Mouse (Mus musculus): ENCODE results near the gene Zfp664. TPM values are rescaled to one million over a fixed set of nuclear protein-coding genes. Genes with fewer than 3 reads are reported as not detected.

The Zfp664 gene
- 54.2 and 56.0 TPM in 2 replicates for polyA plus RNA-seq (2015; fragmentation: Nextera tagmentation; extraction: Ambion mirVana)

- peak; percentile 97 for ATAC-seq (replicated peaks; ENCODE audit: extremely low read depth, insufficient read depth, low FRiP score)
These were observed at the start of gene Zfp664, which contains the start of gene Ccdc92 for GRCm38 (mm10) chr5:124862013-124862866. Zfp664 (plus strand) TSS chr5:124862691. Ccdc92 (minus strand) TSS chr5:124862424.

DNA sequence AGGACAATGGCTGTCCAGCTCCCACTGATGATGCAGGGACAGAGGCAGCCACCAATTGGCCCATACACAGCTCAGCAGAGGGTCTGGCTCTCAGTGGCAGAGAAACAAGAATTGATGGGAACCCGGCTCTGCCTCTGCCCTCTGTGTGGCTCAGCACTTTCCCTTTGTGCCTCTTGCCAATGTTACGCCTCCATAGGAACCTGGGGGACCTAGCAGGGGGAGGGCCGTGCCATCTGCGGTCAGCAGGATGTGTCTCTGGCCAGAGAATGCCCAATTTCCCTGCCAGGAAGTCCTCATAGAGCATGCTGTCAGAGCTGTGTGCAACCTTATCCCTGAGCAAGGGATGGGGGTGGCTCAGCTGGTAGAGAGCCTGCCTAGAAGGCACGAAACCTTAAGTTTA is 47.7 kb upstream of the Zfp664 start:
- Histone ChIP-seq H3K4me2 (ENCODE audit: low read depth, low read length) (no peak overlapping the region), H3K9ac (ENCODE audit: low read length) (no peak overlapping the region), H3K9me3 (replicated peaks; ENCODE audit: control insufficient read depth, low read length) (peaks cover 5% of the 10 kb centered on the region; the same call in 1 of the 2 replicates), H3K27me3 (ENCODE audit: control insufficient read depth, insufficient read depth, low read length) (no peaks in the 10 kb centered on the region; the same call in 1 of the 2 replicates), H3K27ac (ENCODE audit: low read length) (no peak overlapping the region), H3K4me1 (ENCODE audit: control insufficient read depth, insufficient read depth, low read length) (no peaks in the 10 kb centered on the region), H3K36me3 (ENCODE audit: control insufficient read depth, insufficient read depth) (no peaks in the 10 kb centered on the region), H3K4me3 (ENCODE audit: low read length) (no peak overlapping the region)
- 54% methylated on average over 5 of the region's 5 CpGs for WGBS
- ATAC-seq (replicated peaks; ENCODE audit: extremely low read depth, insufficient read depth, low FRiP score), result no peak

More at GRCm38 (mm10) chr5:124862013-124862866, at the start of gene Zfp664, which contains the start of gene Ccdc92:
- Histone ChIP-seq H3K27ac (ENCODE audit: low read length) (peak within 1 kb of the TSS; percentile 87), H3K36me3 (ENCODE audit: control insufficient read depth, insufficient read depth) (no peaks in the 10 kb centered on the region), H3K4me3 (ENCODE audit: low read length) (peak within 1 kb of the TSS; percentile 98), H3K9me3 (replicated peaks; ENCODE audit: control insufficient read depth, low read length) (no peaks in the 10 kb centered on the region), H3K4me2 (ENCODE audit: low read depth, low read length) (peak within 1 kb of the TSS; percentile 94), H3K4me1 (ENCODE audit: control insufficient read depth, insufficient read depth, low read length) (peaks cover 15% of the 10 kb centered on the region), H3K9ac (ENCODE audit: low read length) (peak within 1 kb of the TSS; percentile 96), H3K27me3 (ENCODE audit: control insufficient read depth, insufficient read depth, low read length) (peaks cover 32% of the 10 kb centered on the region)
- under 1% methylated on average over 92 of the region's 103 CpGs for WGBS

- Histone ChIP-seq H3K27me3 (ENCODE audit: control insufficient read depth, insufficient read depth, low read length) (peaks cover 4% of the 10 kb centered on the region; the same call in 1 of the 2 replicates), H3K9ac (ENCODE audit: low read length) (no peak overlapping the region), H3K27ac (ENCODE audit: low read length) (no peak overlapping the region), H3K4me3 (ENCODE audit: low read length) (no peak overlapping the region), H3K4me1 (ENCODE audit: control insufficient read depth, insufficient read depth, low read length) (no peaks in the 10 kb centered on the region), H3K4me2 (ENCODE audit: low read depth, low read length) (no peak overlapping the region), H3K9me3 (replicated peaks; ENCODE audit: control insufficient read depth, low read length) (peaks cover 5% of the 10 kb centered on the region; the same call in 1 of the 2 replicates), H3K36me3 (ENCODE audit: control insufficient read depth, insufficient read depth) (no peaks in the 10 kb centered on the region)
- ATAC-seq (replicated peaks; ENCODE audit: extremely low read depth, insufficient read depth, low FRiP score), result no peak
- WGBS, result 69% methylated on average over 15 of the region's 15 CpGs
These were observed 45.4 kb upstream of the Zfp664 start for GRCm38 (mm10) chr5:124817050-124817449.

DNA sequence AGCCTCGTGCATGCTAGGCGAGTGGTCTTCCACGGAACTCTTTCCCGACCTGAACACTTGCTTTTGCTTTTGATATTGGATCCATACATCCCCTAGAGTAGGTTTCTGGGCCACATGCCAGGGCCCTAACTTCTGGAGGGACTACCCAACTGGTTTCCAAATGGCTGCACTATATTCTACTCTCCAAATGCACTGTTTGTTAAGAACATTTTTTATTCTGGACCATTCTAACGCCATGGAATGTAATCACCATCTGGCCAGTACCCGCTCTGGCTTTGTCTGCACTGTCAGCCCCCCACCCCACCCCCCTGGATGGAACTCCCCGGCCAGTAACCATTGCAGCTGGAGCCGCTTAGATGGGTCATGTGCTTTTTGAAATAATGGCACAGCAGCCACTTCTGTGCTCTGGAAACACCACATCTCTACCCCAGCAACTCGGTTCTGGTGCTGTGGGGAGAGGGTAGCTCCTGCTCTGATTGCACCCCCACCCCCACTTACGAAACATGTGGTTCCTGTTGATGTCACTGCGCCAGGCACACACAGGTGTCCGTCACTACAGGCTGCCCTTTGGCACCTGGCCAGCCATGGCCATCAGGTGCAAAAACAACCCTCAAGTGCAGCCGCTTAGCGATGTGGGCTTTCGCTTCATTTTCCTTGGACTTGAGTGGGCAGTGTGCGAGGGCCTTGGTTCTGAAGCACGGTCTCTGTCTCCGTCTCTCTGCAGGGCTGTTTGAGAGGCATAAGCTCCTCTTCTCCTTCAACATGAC is 40.2 kb upstream of the Zfp664 start:
- ATAC-seq (replicated peaks; ENCODE audit: extremely low read depth, insufficient read depth, low FRiP score), result no peak
- Histone ChIP-seq H3K27me3 (ENCODE audit: control insufficient read depth, insufficient read depth, low read length) (peaks cover 17% of the 10 kb centered on the region), H3K4me3 (ENCODE audit: low read length) (no peak overlapping the region), H3K27ac (ENCODE audit: low read length) (no peak overlapping the region), H3K36me3 (ENCODE audit: control insufficient read depth, insufficient read depth) (no peaks in the 10 kb centered on the region), H3K4me2 (ENCODE audit: low read depth, low read length) (no peak overlapping the region), H3K9ac (ENCODE audit: low read length) (no peak overlapping the region), H3K9me3 (replicated peaks; ENCODE audit: control insufficient read depth, low read length) (peaks cover 5% of the 10 kb centered on the region; the same call in 1 of the 2 replicates), H3K4me1 (ENCODE audit: control insufficient read depth, insufficient read depth, low read length) (no peaks in the 10 kb centered on the region)
- WGBS, result 74% methylated on average over 18 of the region's 18 CpGs

DNA sequence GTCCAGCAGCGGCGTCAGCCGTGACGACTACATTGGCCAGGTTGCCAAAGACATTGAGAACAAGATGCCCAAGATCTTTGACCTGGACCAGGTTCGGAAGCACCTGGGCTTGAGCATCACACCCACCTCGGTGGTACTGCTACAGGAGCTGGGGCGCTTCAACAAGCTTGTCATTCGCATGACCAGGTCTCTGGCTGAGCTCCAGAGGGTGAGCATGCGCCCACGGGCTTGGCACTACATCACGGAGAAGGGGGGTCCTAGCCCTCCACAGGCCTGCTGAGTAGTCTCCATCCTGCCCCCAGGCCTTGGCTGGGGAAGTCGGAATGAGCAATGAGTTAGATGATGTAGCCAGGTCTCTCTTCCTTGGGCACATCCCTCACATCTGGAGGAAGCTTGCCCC is 32.2 kb upstream of the Zfp664 start:
- Histone ChIP-seq H3K9ac (ENCODE audit: low read length) (no peak overlapping the region), H3K27me3 (ENCODE audit: control insufficient read depth, insufficient read depth, low read length) (peaks cover 51% of the 10 kb centered on the region), H3K9me3 (replicated peaks; ENCODE audit: control insufficient read depth, low read length) (no peaks in the 10 kb centered on the region), H3K4me3 (ENCODE audit: low read length) (no peak overlapping the region), H3K4me2 (ENCODE audit: low read depth, low read length) (no peak overlapping the region), H3K27ac (ENCODE audit: low read length) (no peak overlapping the region), H3K4me1 (ENCODE audit: control insufficient read depth, insufficient read depth, low read length) (no peaks in the 10 kb centered on the region), H3K36me3 (ENCODE audit: control insufficient read depth, insufficient read depth) (no peaks in the 10 kb centered on the region)
- 90% methylated on average over 12 of the region's 12 CpGs for WGBS
- no peak for ATAC-seq (replicated peaks; ENCODE audit: extremely low read depth, insufficient read depth, low FRiP score)

DNA sequence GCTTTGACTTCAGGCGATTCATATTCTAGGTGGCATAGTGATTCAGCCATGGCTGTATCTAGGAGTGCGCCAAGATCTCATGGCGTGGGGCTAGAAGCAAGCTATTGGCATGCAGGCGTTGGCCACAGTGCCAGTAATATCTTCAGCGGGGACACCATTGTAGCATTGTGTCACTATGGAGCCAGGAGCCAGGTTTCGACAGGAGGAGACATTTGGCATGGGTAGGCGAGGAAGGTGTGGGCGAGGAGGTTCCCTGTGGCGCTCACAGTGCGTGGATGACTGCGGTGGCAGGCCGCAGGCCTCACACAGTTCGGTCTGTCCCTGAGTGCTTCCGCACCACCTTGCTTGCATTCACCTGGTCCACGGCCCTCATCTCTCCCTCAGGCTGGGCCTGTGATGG is 27.3 kb upstream of the Zfp664 start:
- no peaks in the 10 kb centered on the region for H3K9me3 ChIP-seq (replicated peaks; ENCODE audit: control insufficient read depth, low read length)
- H3K4me3 ChIP-seq (ENCODE audit: low read length), result no peak overlapping the region
- H3K4me2 ChIP-seq (ENCODE audit: low read depth, low read length), result no peak overlapping the region
- H3K9ac ChIP-seq (ENCODE audit: low read length), result no peak overlapping the region
- H3K27me3 ChIP-seq (ENCODE audit: control insufficient read depth, insufficient read depth, low read length), result peaks cover 66% of the 10 kb centered on the region
- H3K27ac ChIP-seq (ENCODE audit: low read length), result no peak overlapping the region
- ATAC-seq (replicated peaks; ENCODE audit: extremely low read depth, insufficient read depth, low FRiP score), result no peak
- peaks cover 2% of the 10 kb centered on the region for H3K4me1 ChIP-seq (ENCODE audit: control insufficient read depth, insufficient read depth, low read length)
- 95% methylated on average over 15 of the region's 15 CpGs for WGBS
- H3K36me3 ChIP-seq (ENCODE audit: control insufficient read depth, insufficient read depth), result no peaks in the 10 kb centered on the region

- Histone ChIP-seq H3K27ac (ENCODE audit: low read length) (no peak overlapping the region), H3K9me3 (replicated peaks; ENCODE audit: control insufficient read depth, low read length) (no peaks in the 10 kb centered on the region), H3K9ac (ENCODE audit: low read length) (no peak overlapping the region), H3K4me1 (ENCODE audit: control insufficient read depth, insufficient read depth, low read length) (peaks cover 11% of the 10 kb centered on the region), H3K4me2 (ENCODE audit: low read depth, low read length) (no peak overlapping the region), H3K27me3 (ENCODE audit: control insufficient read depth, insufficient read depth, low read length) (peaks cover 63% of the 10 kb centered on the region), H3K4me3 (ENCODE audit: low read length) (no peak overlapping the region), H3K36me3 (ENCODE audit: control insufficient read depth, insufficient read depth) (no peaks in the 10 kb centered on the region)
- WGBS, result 82% methylated on average over 10 of the region's 10 CpGs
- no peak for ATAC-seq (replicated peaks; ENCODE audit: extremely low read depth, insufficient read depth, low FRiP score)
These were observed 26.4 kb upstream of the Zfp664 start for GRCm38 (mm10) chr5:124836075-124836474.

GRCm38 (mm10) chr5:124836621-124837020 is 25.9 kb upstream of the Zfp664 start:
- 67% methylated on average over 4 of the region's 4 CpGs for WGBS
- Histone ChIP-seq H3K36me3 (ENCODE audit: control insufficient read depth, insufficient read depth) (no peaks in the 10 kb centered on the region), H3K27me3 (ENCODE audit: control insufficient read depth, insufficient read depth, low read length) (peaks cover 66% of the 10 kb centered on the region), H3K9me3 (replicated peaks; ENCODE audit: control insufficient read depth, low read length) (no peaks in the 10 kb centered on the region), H3K4me2 (ENCODE audit: low read depth, low read length) (no peak overlapping the region), H3K4me3 (ENCODE audit: low read length) (no peak overlapping the region), H3K4me1 (ENCODE audit: control insufficient read depth, insufficient read depth, low read length) (peaks cover 11% of the 10 kb centered on the region), H3K9ac (ENCODE audit: low read length) (no peak overlapping the region), H3K27ac (ENCODE audit: low read length) (no peak overlapping the region)
- no peak for ATAC-seq (replicated peaks; ENCODE audit: extremely low read depth, insufficient read depth, low FRiP score)

- Histone ChIP-seq H3K9ac (ENCODE audit: low read length) (no peak overlapping the region), H3K4me2 (ENCODE audit: low read depth, low read length) (peak overlapping the region; percentile 29), H3K36me3 (ENCODE audit: control insufficient read depth, insufficient read depth) (no peaks in the 10 kb centered on the region), H3K4me3 (ENCODE audit: low read length) (no peak overlapping the region), H3K27ac (ENCODE audit: low read length) (no peak overlapping the region), H3K9me3 (replicated peaks; ENCODE audit: control insufficient read depth, low read length) (no peaks in the 10 kb centered on the region), H3K4me1 (ENCODE audit: control insufficient read depth, insufficient read depth, low read length) (peaks cover 19% of the 10 kb centered on the region), H3K27me3 (ENCODE audit: control insufficient read depth, insufficient read depth, low read length) (peaks cover 65% of the 10 kb centered on the region)
- ATAC-seq (replicated peaks; ENCODE audit: extremely low read depth, insufficient read depth, low FRiP score), result peak; percentile 71
- 34% methylated on average over 7 of the region's 7 CpGs for WGBS
These were observed 22.3 kb upstream of the Zfp664 start for GRCm38 (mm10) chr5:124840202-124840601.
